Mouse (Mus musculus) intestine, postnatal 0 days (tissue): ENCODE results near the gene Rusc2. TPM values are rescaled to one million over a fixed set of nuclear protein-coding genes. Genes with fewer than 3 reads are reported as not detected.
A peak's percentile ranks its signal among the peaks of the same experiment; 100 is the strongest.

Source experiments
- ATAC-seq: fragments of 200-750 bp; cut with Nextera tagmentation; 2 replicates; pipeline ENCODE4 v1.8.0; 2017; ENCODE audit warnings: mild to moderate bottlenecking, moderate TSS enrichment, moderate library complexity
- H3K27ac ChIP-seq: fragments of 300-500 bp; sonication (generic); 2 replicates; pipeline ENCODE4 v1.5.1; 2014; ENCODE audit warnings: mild to moderate bottlenecking, low read depth, low read length, moderate library complexity
- H3K27me3 ChIP-seq: fragments of 300-500 bp; sonication (generic); replicated peaks from 2 replicates; pipeline ENCODE4 v1.6.1; 2014; ENCODE audit warnings: low read length, mixed read lengths; ENCODE audit not compliant: control insufficient read depth, insufficient read depth
- H3K36me3 ChIP-seq: fragments of 300-500 bp; sonication (generic); 2 replicates; pipeline ENCODE4 v1.6.1; 2014; ENCODE audit warnings: mild to moderate bottlenecking, moderate library complexity; ENCODE audit not compliant: control insufficient read depth, insufficient read depth
- H3K4me1 ChIP-seq: fragments of 300-500 bp; sonication (generic); replicated peaks from 2 replicates; pipeline ENCODE4 v1.6.1; 2014; ENCODE audit warnings: antibody characterized with exemption, low read length, mixed read lengths; ENCODE audit not compliant: control insufficient read depth, insufficient read depth
- H3K4me2 ChIP-seq: fragments of 300-500 bp; sonication (generic); replicated peaks from 2 replicates; pipeline ENCODE4 v1.6.1; 2014; ENCODE audit warnings: low read depth, mild to moderate bottlenecking, moderate library complexity
- H3K4me3 ChIP-seq: fragments of 300-500 bp; sonication (generic); 2 replicates; pipeline ENCODE4 v1.5.1; 2014; ENCODE audit warnings: low read depth, low read length
- H3K9ac ChIP-seq: fragments of 300-500 bp; sonication (generic); 2 replicates; pipeline ENCODE4 v1.6.1; 2014; ENCODE audit warnings: mild to moderate bottlenecking, low read depth, low read length
- H3K9me3 ChIP-seq: fragments of 300-500 bp; sonication (generic); 2 replicates; pipeline ENCODE4 v1.6.1; 2016; ENCODE audit warnings: mixed run types; ENCODE audit not compliant: control insufficient read depth
- CTCF ChIP-seq: sonication (generic); IDR thresholded peaks from 2 replicates; pipeline ENCODE4 v1.5.1; 2016; ENCODE audit warnings: low read depth, mild to moderate bottlenecking, control low read depth, antibody characterized with exemption, moderate library complexity
- WGBS: fragments of 180-500 bp; shearing (Covaris S2); extraction: QIAGEN DNeasy Blood & Tissue Kit; methylation state at CpG from one replicate; pipeline ENCODE4 v1.1.7; 2014; 5-methylcytosine and 5-hydroxymethylcytosine counted together
- polyA plus RNA-seq: library from polyadenylated mRNA; unstranded; fragments of >200 nt; fragmentation: Nextera tagmentation; extraction: Ambion mirVana; gene quantifications from 2 replicates; pipeline ENCODE4 v1.2.1, GENCODE M21; 2015

The Rusc2 gene
- polyA plus RNA-seq, 1 experiment from 2014 or later = 12.1 TPM

DNA sequence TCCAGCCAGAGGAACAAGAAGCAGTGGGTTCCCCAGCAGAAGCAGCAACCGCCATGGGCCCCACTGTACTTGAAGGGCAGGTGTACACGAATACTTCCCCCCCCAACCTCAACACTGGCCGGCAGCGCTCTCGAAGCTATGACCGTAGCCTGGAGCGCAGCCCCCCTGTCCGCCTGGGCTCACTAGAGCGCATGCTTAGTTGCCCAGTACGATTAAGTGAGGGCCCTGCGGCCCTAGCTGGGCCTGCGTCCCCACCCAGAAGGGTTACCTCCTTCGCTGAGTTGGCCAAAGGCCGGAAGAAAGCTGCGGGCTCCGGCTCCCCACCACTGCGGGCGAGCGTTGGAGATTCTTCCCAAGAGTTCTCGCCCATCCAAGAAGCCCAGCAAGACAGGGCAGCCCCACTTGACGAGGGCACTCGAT, 34.3 kb downstream of the Rusc2 start:
- H3K27ac ChIP-seq = no peak overlapping the region
- 97% methylated on average over 22 of the region's 22 CpGs for WGBS
- H3K4me1 ChIP-seq = no peaks in the 10 kb centered on the region
- no peaks in the 10 kb centered on the region for H3K9me3 ChIP-seq
- H3K36me3 ChIP-seq = peaks cover 32% of the 10 kb centered on the region
- no peak for ATAC-seq
- no peak overlapping the region for H3K4me2 ChIP-seq
- no peak for TF ChIP-seq CTCF
- no peak overlapping the region for H3K9ac ChIP-seq
- H3K4me3 ChIP-seq = no peak overlapping the region
- no peaks in the 10 kb centered on the region for H3K27me3 ChIP-seq

GRCm38 (mm10) chr4:43417269-43418062, 35.7 kb downstream of the Rusc2 start:
- H3K9me3 ChIP-seq = no peaks in the 10 kb centered on the region
- H3K9ac ChIP-seq = no peak overlapping the region
- no peaks in the 10 kb centered on the region for H3K4me1 ChIP-seq
- no peaks in the 10 kb centered on the region for H3K27me3 ChIP-seq
- H3K4me2 ChIP-seq = no peak overlapping the region
- H3K36me3 ChIP-seq = peaks cover 44% of the 10 kb centered on the region
- H3K4me3 ChIP-seq = no peak overlapping the region
- TF ChIP-seq CTCF = no peak
- no peak for ATAC-seq
- WGBS = 68% methylated on average over 16 of the region's 16 CpGs
- no peak overlapping the region for H3K27ac ChIP-seq

DNA sequence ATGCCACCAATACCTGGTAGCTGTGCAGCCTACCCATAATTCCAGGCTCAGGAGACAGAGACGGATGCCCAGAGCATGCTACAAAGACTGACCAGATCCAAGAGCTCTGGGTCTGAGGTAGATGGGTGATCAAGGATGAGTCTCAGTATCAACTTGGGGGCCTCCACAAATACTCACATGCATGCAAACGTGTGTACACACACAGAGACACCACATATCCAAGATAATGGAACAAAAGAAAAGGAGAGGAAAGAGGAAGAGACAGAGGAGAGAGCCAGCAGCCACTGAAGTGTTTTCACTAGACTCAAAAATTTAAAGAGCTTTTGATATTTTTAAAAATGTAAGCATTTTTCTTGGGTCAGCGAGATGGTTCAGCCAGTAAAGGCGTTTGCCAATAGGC, 36.7 kb downstream of the Rusc2 start:
- Histone ChIP-seq H3K4me2 (no peak overlapping the region), H3K27me3 (no peaks in the 10 kb centered on the region), H3K4me3 (no peak overlapping the region), H3K9me3 (no peaks in the 10 kb centered on the region), H3K27ac (no peak overlapping the region), H3K36me3 (peaks cover 54% of the 10 kb centered on the region), H3K4me1 (no peaks in the 10 kb centered on the region), H3K9ac (no peak overlapping the region)
- no peak for TF ChIP-seq CTCF
- WGBS = 76% methylated on average over 4 of the region's 4 CpGs
- no peak for ATAC-seq

DNA sequence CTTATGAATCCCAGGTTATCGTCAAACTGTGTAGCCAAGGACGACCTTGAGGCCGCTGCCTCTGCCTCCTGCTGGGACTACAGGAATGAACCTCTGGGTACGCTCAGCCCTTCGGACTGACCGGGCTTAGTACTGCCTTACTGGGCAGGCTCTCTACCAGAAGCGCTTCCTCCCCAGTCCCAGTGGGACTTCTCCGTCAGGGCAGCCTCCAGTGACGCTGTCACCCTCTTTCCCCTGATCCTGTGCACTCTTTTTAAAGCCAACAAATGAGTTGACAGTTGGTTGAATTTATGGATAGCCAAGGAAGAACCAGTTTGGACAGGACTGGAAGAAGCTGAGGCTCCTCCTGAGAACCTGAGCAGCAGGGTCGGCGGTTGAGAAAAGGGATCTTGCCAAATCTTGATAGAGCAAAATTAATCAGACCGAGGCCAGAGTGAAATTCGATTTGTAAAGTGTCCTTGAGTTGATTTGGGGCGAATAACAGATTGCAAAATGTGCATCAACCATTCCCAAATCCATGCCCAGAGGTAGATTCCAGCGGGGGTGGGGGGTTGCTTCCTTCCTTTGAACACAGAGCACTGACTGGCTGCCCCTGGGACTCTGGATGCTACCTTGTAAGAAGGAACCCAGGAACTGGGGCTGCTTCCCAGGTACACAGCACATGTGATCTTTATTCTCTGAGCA, 37.3 kb downstream of the Rusc2 start:
- no peak overlapping the region for H3K9ac ChIP-seq

GRCm38 (mm10) chr4:43419801-43420281, 38.1 kb downstream of the Rusc2 start:
- no peaks in the 10 kb centered on the region for H3K4me1 ChIP-seq
- no peak overlapping the region for H3K4me2 ChIP-seq
- H3K27me3 ChIP-seq = no peaks in the 10 kb centered on the region
- TF ChIP-seq CTCF = no peak
- ATAC-seq = peak; percentile 48
- H3K36me3 ChIP-seq = peaks cover 62% of the 10 kb centered on the region
- no peak overlapping the region for H3K9ac ChIP-seq
- 52% methylated on average over 9 of the region's 9 CpGs for WGBS
- peak overlapping the region; percentile 23; the same call in 1 of the 2 replicates for H3K27ac ChIP-seq
- H3K4me3 ChIP-seq = no peak overlapping the region
- no peaks in the 10 kb centered on the region for H3K9me3 ChIP-seq

More for the DNA sequence above, 37.3 kb downstream of the Rusc2 start:
- TF ChIP-seq CTCF = no peak
- WGBS = 68% methylated on average over 15 of the region's 15 CpGs
- ATAC-seq = no peak
- no peak overlapping the region for H3K4me2 ChIP-seq
- H3K4me3 ChIP-seq = no peak overlapping the region
- no peaks in the 10 kb centered on the region for H3K4me1 ChIP-seq
- peaks cover 61% of the 10 kb centered on the region for H3K36me3 ChIP-seq
- no peaks in the 10 kb centered on the region for H3K9me3 ChIP-seq
- peak overlapping the region; percentile 23; the same call in 1 of the 2 replicates for H3K27ac ChIP-seq
- H3K27me3 ChIP-seq = no peaks in the 10 kb centered on the region

GRCm38 (mm10) chr4:43420305-43420704, 38.5 kb downstream of the Rusc2 start:
- Histone ChIP-seq H3K9ac (no peak overlapping the region), H3K9me3 (no peaks in the 10 kb centered on the region), H3K4me1 (no peaks in the 10 kb centered on the region), H3K27ac (peak overlapping the region; percentile 15; the same call in 1 of the 2 replicates), H3K4me3 (no peak overlapping the region), H3K4me2 (no peak overlapping the region), H3K36me3 (peaks cover 62% of the 10 kb centered on the region), H3K27me3 (no peaks in the 10 kb centered on the region)
- peak; percentile 49 for ATAC-seq
- TF ChIP-seq CTCF = peak; percentile 99
- 1% methylated on average over 6 of the region's 6 CpGs for WGBS
